Mouse (Mus musculus) kidney, adult 8-10 months (tissue): Measurements from ENCODE around the gene Akr7a5.
A peak's percentile ranks its signal among the peaks of the same experiment; 100 is the strongest.

ENCODE experiments used
- DNase-seq, 2 experiments: peaks; one replicate each; pipeline ENCODE4 v3.0.0; 2022

Akr7a5 gene

GRCm38 (mm10) chr4:139310171-139310898, at the start of gene Akr7a5, which contains the start of gene Pqlc2:
TSS of gene Akr7a5 (plus strand) at chr4:139310744.
TSS of gene Pqlc2 (minus strand) at chr4:139310708.
- DNase-seq, result peak; percentile 96 to 99

GRCm38 (mm10) chr4:139262981-139263380, 47.6 kb upstream of the Akr7a5 start:
- DNase-seq, result no peak

- DNase-seq, result no peak
These were observed 44.6 kb upstream of the Akr7a5 start for GRCm38 (mm10) chr4:139265783-139266499.

- no peak for DNase-seq
These were observed 44.1 kb upstream of the Akr7a5 start for GRCm38 (mm10) chr4:139266500-139266865.

GRCm38 (mm10) chr4:139267335-139267734, 43.2 kb upstream of the Akr7a5 start:
- DNase-seq, result no peak

GRCm38 (mm10) chr4:139268242-139268641, 42.3 kb upstream of the Akr7a5 start:
- DNase-seq, result no peak

GRCm38 (mm10) chr4:139270168-139270567, 40.4 kb upstream of the Akr7a5 start:
- DNase-seq, result no peak

GRCm38 (mm10) chr4:139271562-139271961, 39.0 kb upstream of the Akr7a5 start:
- DNase-seq, result no peak

GRCm38 (mm10) chr4:139272951-139273680, 37.4 kb upstream of the Akr7a5 start:
- no peak for DNase-seq

- DNase-seq, result no peak
These were observed 36.0 kb upstream of the Akr7a5 start for GRCm38 (mm10) chr4:139274573-139274972.

GRCm38 (mm10) chr4:139276411-139276810, 34.1 kb upstream of the Akr7a5 start:
- no peak for DNase-seq

GRCm38 (mm10) chr4:139280530-139280929, 30.0 kb upstream of the Akr7a5 start:
- DNase-seq, result no peak

GRCm38 (mm10) chr4:139281791-139282345, 28.7 kb upstream of the Akr7a5 start:
- DNase-seq, result peak; percentile 23 to 41

- DNase-seq, result peak; percentile 55 to 65
These were observed 27.6 kb upstream of the Akr7a5 start for GRCm38 (mm10) chr4:139282955-139283417.

GRCm38 (mm10) chr4:139284877-139285276, 25.7 kb upstream of the Akr7a5 start:
- no peak for DNase-seq

- no peak for DNase-seq
These were observed 24.3 kb upstream of the Akr7a5 start for GRCm38 (mm10) chr4:139286234-139286633.

- peak; percentile 69 to 87 for DNase-seq
These were observed 23.3 kb upstream of the Akr7a5 start for GRCm38 (mm10) chr4:139287122-139287863.

- DNase-seq, result peak; percentile 65 to 66
These were observed 21.5 kb upstream of the Akr7a5 start for GRCm38 (mm10) chr4:139289017-139289416.

GRCm38 (mm10) chr4:139291099-139291498, 19.4 kb upstream of the Akr7a5 start:
- DNase-seq, result no peak

GRCm38 (mm10) chr4:139292038-139292437, 18.5 kb upstream of the Akr7a5 start:
- DNase-seq, result no peak

- peak; percentile 56 to 66 for DNase-seq
These were observed 13.0 kb upstream of the Akr7a5 start for GRCm38 (mm10) chr4:139297566-139297965.

- no peak for DNase-seq
These were observed 11.7 kb upstream of the Akr7a5 start for GRCm38 (mm10) chr4:139298671-139299366.
